Mouse (Mus musculus) adipocyte (in vitro differentiated cells): ENCODE measurements around the gene Tgfb2.

ENCODE experiments used
- DNase-seq: peaks from one replicate; pipeline ENCODE4 v3.0.0-alpha.2; 2016; ENCODE audit warnings: low spot score

The Tgfb2 gene

DNA sequence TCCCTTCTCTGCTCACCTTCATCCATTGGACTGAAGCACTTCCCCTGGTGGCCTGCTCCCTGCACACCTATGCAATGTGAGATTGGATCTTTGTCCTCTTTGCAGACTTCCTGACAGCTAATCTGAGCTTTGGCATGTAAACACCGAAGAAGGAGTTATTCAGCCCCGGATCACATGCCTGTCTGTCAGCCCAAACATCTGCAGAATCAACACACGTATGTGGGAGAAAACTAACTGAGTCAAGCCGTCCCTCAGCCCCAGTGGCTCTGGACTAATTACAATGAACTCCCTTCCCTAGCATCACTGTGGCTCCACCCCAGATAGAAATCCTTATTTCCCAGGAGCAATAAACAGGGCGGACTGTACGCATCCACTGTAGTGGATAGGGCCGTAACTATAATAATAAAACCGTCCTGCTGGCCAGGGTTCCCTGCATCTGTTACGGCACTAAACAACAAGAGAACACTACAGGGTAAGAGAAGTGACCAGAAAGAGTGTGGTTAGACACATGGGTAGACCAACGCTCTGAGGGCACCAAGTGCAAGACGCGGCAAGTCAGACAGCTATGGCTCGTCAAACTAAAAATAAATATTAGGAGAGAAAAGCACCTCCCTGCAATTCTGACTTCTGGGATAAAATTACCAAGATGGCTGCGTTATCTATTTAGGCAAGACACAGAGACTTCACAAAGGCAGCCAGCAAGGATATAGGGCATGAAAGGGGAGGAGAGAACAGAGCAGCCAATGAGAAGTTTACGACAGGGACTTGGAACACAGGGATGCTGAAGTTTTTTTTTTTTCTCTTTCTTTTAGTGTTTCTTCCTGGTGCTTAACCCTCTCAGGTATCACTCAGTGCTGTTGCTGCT, 3.2 kb downstream of the Tgfb2 start:
- no peak for DNase-seq

GRCm38 (mm10) chr1:186701206-186701905, 4.4 kb downstream of the Tgfb2 start:
- no peak for DNase-seq

DNA sequence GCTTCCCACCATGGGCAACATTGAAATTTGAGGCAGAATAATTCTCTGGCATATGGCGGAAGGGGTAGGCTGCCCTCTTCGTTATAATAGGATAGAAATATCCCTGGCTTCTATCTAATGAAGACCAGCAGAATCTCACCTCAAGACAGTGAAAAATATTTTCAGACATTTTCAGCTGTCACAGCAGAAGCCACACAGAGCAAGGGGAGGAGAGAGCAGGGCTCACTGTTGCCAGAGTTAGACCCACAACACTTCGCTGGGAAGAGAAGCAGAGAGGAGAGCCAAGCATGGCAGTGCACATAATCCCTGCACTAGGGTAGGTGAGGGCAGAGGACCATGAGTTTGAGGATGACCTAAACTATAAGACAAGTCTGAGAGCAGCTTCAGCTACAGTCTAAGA, 5.3 kb downstream of the Tgfb2 start:
- no peak for DNase-seq

- no peak for DNase-seq
Observed at GRCm38 (mm10) chr1:186698583-186699338, 7.0 kb downstream of the Tgfb2 start.

- no peak for DNase-seq
Observed at GRCm38 (mm10) chr1:186696231-186696630, 9.6 kb downstream of the Tgfb2 start.

- no peak for DNase-seq
Observed at GRCm38 (mm10) chr1:186695361-186695760, 10.4 kb downstream of the Tgfb2 start.

DNA sequence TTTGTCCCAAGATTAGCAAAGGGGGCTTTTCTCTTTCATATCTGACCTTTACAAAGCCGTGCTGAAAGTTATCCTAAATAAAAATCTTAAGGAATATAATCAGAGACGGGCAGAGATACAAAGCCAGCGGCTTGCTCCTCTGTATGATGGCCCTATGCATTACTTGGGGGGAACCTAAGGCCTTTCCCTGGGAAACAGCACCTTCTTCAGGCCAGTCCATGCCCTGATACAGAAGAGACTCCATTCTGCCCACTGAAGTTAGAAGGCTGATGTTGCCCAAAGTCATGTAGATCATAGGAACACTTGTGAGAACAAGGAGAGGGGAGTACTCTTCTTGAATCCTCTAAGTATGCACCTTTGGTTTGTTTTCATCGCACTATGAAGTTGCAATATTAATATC, 13.4 kb downstream of the Tgfb2 start:
- DNase-seq, result no peak

GRCm38 (mm10) chr1:186691708-186692107, 14.1 kb downstream of the Tgfb2 start:
- DNase-seq, result no peak

DNA sequence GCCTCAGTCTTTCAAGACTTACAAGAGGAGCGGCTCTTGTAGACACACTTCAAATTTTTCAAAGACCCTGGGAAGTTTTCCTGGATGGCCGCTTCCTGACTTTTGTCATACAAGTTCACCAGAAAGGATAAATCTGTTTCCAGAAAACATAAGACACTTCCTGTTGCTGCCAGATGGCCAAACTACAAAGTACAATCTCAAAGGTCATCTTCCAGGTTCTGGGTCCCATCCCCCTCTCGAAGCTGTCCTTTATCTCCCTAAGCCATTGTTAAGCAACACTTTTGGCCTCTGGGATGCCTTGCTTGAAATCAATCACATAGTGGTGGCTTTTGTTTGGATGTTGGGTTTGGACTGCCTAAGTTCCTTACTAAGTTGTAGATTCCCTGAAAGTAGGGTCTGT, 21.7 kb downstream of the Tgfb2 start:
- DNase-seq, result no peak

DNA sequence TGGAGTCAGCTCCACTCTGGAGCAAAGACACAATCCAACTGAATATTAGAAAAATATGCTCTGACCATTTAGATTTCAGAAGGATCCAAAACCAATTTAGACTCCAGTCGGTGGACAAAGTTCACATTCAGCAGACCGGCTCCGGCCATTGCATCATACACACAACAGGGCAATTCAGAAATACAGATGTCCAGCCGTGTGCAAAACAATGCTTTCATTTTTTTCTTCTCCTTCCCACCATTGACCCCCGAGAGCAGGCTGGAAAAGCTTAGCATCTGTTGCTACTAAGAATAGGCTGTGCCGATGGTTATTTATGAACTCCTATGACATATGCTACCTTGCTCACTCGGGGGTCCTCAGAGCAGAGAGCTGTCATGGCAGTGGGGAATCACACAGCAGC, 23.2 kb downstream of the Tgfb2 start:
- peak; percentile 79 for DNase-seq

DNA sequence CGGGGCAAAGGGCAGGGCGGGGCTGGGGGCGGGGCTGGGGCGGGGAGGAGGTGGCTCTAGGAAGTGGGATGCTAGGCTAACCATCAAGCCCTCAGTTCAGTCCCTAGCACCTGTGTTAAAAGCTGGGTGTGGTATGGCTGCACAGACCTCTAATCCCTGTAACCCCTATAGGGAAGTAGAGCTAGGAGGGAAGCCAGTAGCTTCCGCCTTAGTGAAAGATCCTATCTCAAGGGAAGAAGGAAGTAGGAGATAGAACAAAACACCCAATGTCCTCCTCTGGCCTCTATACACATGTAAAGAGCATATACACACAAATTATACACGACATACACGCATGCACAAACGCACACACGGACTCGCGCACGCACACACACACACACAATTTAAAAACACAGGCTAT, 28.2 kb downstream of the Tgfb2 start:
- no peak for DNase-seq

DNA sequence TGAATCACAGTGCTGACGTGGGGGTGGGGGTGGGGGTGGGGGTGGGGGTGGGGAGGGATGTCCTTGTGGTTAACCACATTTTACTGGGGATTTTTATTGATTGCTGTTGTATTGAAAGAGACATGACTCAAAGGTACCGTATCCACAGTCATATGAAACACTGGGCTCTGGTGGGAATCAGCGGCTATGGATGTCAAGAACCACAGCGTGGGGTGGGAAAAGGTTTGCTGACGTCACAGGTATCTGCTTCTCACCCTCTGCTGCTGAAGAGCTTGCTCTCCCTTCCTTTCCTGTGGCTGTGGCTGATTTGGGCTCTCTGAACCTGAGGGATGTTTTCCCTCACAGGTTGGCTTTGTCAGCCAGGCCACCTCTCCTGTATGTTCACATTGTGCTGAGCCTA, 29.6 kb downstream of the Tgfb2 start:
- DNase-seq, result no peak

- peak; percentile 25 for DNase-seq
Observed at GRCm38 (mm10) chr1:186675263-186675662, 30.5 kb downstream of the Tgfb2 start.

GRCm38 (mm10) chr1:186674621-186675020, 31.2 kb downstream of the Tgfb2 start:
- no peak for DNase-seq

DNA sequence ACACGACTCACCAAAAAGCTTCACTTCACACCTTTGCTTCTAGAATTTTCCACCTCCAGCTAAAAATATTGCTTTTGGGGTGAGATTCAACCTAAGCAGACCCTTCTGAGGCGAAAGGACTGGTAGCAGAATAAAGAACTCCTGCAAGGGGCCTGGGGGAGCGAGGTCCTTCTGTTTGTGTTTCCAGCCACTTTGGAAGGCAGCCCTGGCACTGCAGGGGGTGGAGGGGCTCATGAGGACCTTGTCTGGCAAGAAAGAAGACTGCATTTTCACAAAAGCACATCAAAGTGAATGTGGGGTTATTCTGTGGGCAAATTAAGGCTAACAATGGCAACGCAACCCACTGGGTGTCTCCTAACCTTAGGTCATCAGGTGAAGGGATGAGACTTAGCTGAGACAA, 32.6 kb downstream of the Tgfb2 start:
- DNase-seq, result no peak

DNA sequence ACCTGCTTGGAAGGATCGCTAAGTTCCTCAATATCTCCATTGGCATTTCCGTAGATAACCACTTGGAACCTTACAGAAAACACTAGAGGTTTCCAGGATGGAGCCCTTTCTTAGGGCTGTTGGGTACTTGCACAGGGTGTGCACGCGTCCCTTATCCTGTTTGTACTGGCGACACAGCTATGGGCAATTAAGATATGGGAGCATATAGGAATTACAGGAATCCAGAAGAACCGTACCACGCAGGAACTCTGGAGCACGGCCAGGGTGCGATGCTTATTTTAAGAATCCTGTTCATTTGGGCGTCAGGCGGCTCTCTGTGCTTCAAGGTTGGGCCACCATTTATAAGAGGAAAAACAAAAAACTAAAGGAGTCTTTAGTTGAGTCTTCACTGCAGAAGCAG, 42.4 kb downstream of the Tgfb2 start:
- DNase-seq, result no peak

GRCm38 (mm10) chr1:186662996-186663395, 42.8 kb downstream of the Tgfb2 start:
- DNase-seq, result no peak

- DNase-seq, result no peak
Observed at GRCm38 (mm10) chr1:186661206-186661921, 44.4 kb downstream of the Tgfb2 start.

DNA sequence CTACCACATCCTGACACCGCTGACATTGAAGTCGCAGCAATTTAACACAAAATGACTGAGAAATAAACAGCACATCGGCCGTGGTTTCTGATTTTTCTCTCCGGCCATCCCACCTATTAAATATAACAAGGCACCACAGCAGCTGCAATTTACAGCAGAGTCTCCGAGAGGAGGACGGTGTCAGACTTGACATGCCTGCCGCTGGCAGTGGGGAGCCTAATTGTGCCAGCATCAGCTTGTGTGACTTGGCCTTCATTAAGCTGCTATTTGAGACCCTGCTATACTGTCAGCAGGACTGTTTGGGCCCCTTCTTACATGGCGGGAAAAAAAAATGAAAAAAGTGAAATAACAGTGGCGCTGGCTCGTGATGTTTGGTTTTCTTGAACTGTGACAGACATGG, 47.0 kb downstream of the Tgfb2 start:
- no peak for DNase-seq

GRCm38 (mm10) chr1:186657559-186658219, 48.1 kb downstream of the Tgfb2 start:
- DNase-seq, result no peak

DNA sequence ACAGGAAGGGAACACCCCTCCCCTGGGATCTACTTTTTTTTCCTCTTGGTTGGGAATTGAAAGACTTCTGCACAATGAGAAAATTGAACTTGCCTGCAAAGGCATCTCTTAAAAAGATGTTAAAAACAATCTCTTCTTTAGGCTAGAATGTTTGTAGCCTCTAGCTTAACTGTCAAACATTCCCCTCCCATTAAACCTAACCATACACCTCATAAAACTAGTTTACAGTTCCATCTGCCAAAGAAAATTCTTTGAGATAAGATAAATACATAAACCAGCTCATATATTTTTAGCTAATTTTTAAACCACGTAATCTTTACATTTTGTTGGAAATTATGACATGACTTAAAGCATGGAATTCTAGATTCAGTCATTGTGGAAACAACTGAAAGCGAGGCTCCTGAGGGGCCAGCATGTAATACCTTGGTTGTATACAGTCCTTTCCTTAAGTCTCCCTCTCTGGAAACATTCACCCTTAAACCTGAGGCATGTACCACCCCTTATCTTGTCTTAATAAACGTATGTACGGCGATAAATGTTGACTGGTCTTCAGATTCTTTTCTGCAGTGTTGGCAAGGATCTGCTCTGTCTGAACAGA, 49.0 kb downstream of the Tgfb2 start:
- DNase-seq, result no peak
